In genomic region chr6:4601297-4601931, GRCm38 (mm10) we compare ENCODE assay signal across 8 mouse cellular contexts. TPM values are rescaled to one million over a fixed set of nuclear protein-coding genes. Genes with fewer than 3 reads are reported as not detected.
DNase-seq lines count a peak whose midpoint lies in the region; ATAC-seq and TF ChIP-seq lines count a peak whose summit lies in the region.

No protein-coding gene starts in this region.

- H3K9me3 ChIP-seq in intestine, postnatal 0 days (ENCODE audit: control insufficient read depth) = no peaks in the 10 kb centered on the region
- no peaks in the 10 kb centered on the region for H3K9me3 ChIP-seq in liver, embryonic 14.5 days (ENCODE audit: control insufficient read depth, low read length)
- no peaks in the 10 kb centered on the region for H3K9me3 ChIP-seq in neural tube, embryonic 14.5 days (ENCODE audit: control insufficient read depth, low read length)

- no peaks in the 10 kb centered on the region for H3K36me3 ChIP-seq in C2C12 (ENCODE audit: control insufficient read depth, insufficient read depth)
- no peaks in the 10 kb centered on the region for H3K36me3 ChIP-seq in intestine, postnatal 0 days (ENCODE audit: control insufficient read depth, insufficient read depth)
- no peaks in the 10 kb centered on the region for H3K36me3 ChIP-seq in liver, embryonic 14.5 days (replicated peaks; ENCODE audit: control insufficient read depth, insufficient read depth, low read depth)
- no peaks in the 10 kb centered on the region for H3K36me3 ChIP-seq in neural tube, embryonic 14.5 days (ENCODE audit: control insufficient read depth, insufficient read depth, low read length)

- peak; percentile 33; the same call in 1 of the 2 replicates for ATAC-seq in common myeloid progenitor, adult 5-6 weeks (replicated peaks; ENCODE audit: low read depth, poor library complexity, severe bottlenecking)
- peak; percentile 53 for ATAC-seq in intestine, postnatal 0 days
- peak; percentile 70 for ATAC-seq in liver, embryonic 14.5 days (ENCODE audit: insufficient read depth)
- ATAC-seq in neural tube, embryonic 14.5 days (ENCODE audit: low read depth) = peak; percentile 60

- H3K4me2 ChIP-seq in intestine, postnatal 0 days (replicated peaks; ENCODE audit: low read depth) = peak overlapping the region; percentile 84
- peak overlapping the region; percentile 65 for H3K4me2 ChIP-seq in liver, embryonic 14.5 days (ENCODE audit: low read depth)
- peak overlapping the region; percentile 91 for H3K4me2 ChIP-seq in neural tube, embryonic 14.5 days (ENCODE audit: low read depth, low read length)

- 0 out of 2 replicates have a peak, but pooled peaks cover 6% of the 10 kb centered on the region for H3K4me1 ChIP-seq in intestine, postnatal 0 days (replicated peaks; ENCODE audit: control insufficient read depth, insufficient read depth, low read length)
- peaks cover 2 to 7% of the 10 kb centered on the region in 2 experiments; a peak in 2 of 4 replicates for H3K4me1 ChIP-seq in liver, embryonic 14.5 days (replicated peaks; ENCODE audit: control insufficient read depth in 2 of 2, insufficient read depth in 2 of 2, low read length in 1 of 2)
- peaks cover 4% of the 10 kb centered on the region; the same call in 1 of the 2 replicates for H3K4me1 ChIP-seq in neural tube, embryonic 14.5 days (ENCODE audit: control insufficient read depth, insufficient read depth, low read length)

- peak overlapping the region; percentile 95 for H3K27ac ChIP-seq in intestine, postnatal 0 days (ENCODE audit: low read depth, low read length)
- peak overlapping the region; percentile 44 for H3K27ac ChIP-seq in liver, embryonic 14.5 days
- H3K27ac ChIP-seq in neural tube, embryonic 14.5 days (ENCODE audit: low read depth, low read length) = peak overlapping the region; percentile 96

- DNase-seq in R1 (ENCODE audit: low read depth, low spot score) = peak; percentile 67
- DNase-seq in heart, adult 11 months = peak; percentile 95
- DNase-seq in liver, embryonic 14.5 days (ENCODE audit: low read depth in 3 of 3, low spot score in 3 of 3) = no peak
- peak; percentile 12 for DNase-seq in urinary bladder, postnatal 14 days (ENCODE audit: low spot score)

- no peak for TF ChIP-seq CTCF in C2C12 (IDR thresholded peaks at IDR 0.05; ENCODE audit: control insufficient read depth, insufficient read depth, insufficient read length)
- no peak for TF ChIP-seq CTCF in intestine, postnatal 0 days (IDR thresholded peaks at IDR 0.05; ENCODE audit: low read depth)
- TF ChIP-seq CTCF in liver, embryonic 14.5 days (IDR thresholded peaks at IDR 0.05; ENCODE audit: low read depth) = no peak

- H3K9ac ChIP-seq in intestine, postnatal 0 days (ENCODE audit: low read depth, low read length) = peak overlapping the region; percentile 99
- peak overlapping the region; percentile 92 for H3K9ac ChIP-seq in liver, embryonic 14.5 days (replicated peaks)
- peak overlapping the region; percentile 96 for H3K9ac ChIP-seq in neural tube, embryonic 14.5 days (replicated peaks; ENCODE audit: low read depth, low read length)

- WGBS in intestine, postnatal 0 days = 5% methylated on average over 46 of the region's 58 CpGs
- 4% methylated on average over 56 of the region's 58 CpGs for WGBS in liver, embryonic 14.5 days (ENCODE audit: insufficient replicate concordance)
- 11% methylated on average over 24 of the region's 58 CpGs for WGBS in neural tube, embryonic 14.5 days

- H3K79me3 ChIP-seq in C2C12 (ENCODE audit: low read depth) = no peaks in the 10 kb centered on the region

- TF ChIP-seq EP300 in liver, embryonic 14.5 days (IDR thresholded peaks at IDR 0.05; ENCODE audit: low read depth) = no peak

- peaks cover 14% of the 10 kb centered on the region for H3K79me2 ChIP-seq in C2C12 (ENCODE audit: control insufficient read depth, insufficient read depth)

- peak overlapping the region; percentile 57 for H3K4me3 ChIP-seq in C2C12 (ENCODE audit: insufficient read depth, poor library complexity, severe bottlenecking)
- peak overlapping the region; percentile 84 for H3K4me3 ChIP-seq in intestine, postnatal 0 days (ENCODE audit: low read depth, low read length)
- peak overlapping the region; percentile 82 for H3K4me3 ChIP-seq in liver, embryonic 14.5 days (ENCODE audit: insufficient read depth in 1 of 2, low read depth in 2 of 2, low read length in 2 of 2)
- peak overlapping the region; percentile 72 for H3K4me3 ChIP-seq in neural tube, embryonic 14.5 days (ENCODE audit: low read depth, low read length)

- H3K27me3 ChIP-seq in C2C12 (ENCODE audit: control insufficient read depth, insufficient read depth, insufficient read length) = no peaks in the 10 kb centered on the region
- H3K27me3 ChIP-seq in intestine, postnatal 0 days (replicated peaks; ENCODE audit: control insufficient read depth, insufficient read depth, low read length) = no peaks in the 10 kb centered on the region
- H3K27me3 ChIP-seq in liver, embryonic 14.5 days (ENCODE audit: control insufficient read depth, insufficient read depth, low read length) = no peaks in the 10 kb centered on the region
- no peaks in the 10 kb centered on the region for H3K27me3 ChIP-seq in neural tube, embryonic 14.5 days (ENCODE audit: control insufficient read depth, insufficient read depth, low read length)

- H3ac ChIP-seq in C2C12 (ENCODE audit: control insufficient read depth, insufficient read length, low read depth) = peak overlapping the region; percentile 98

TF ChIP-seq in C2C12, 6 proteins besides CTCF, POLR2A, EP300 and RAD21:
- TF ChIP-seq CEBPB (IDR thresholded peaks at IDR 0.05; ENCODE audit: low read depth) (no peak), USF1 (IDR thresholded peaks at IDR 0.05; ENCODE audit: low read depth) (no peak), FOSL1 (IDR thresholded peaks at IDR 0.05; ENCODE audit: insufficient read depth, low read length, poor library complexity, severe bottlenecking) (no peak), MAX (IDR thresholded peaks at IDR 0.05) (no peak), MYOG (IDR thresholded peaks at IDR 0.05; ENCODE audit: control insufficient read depth, extremely low read depth, insufficient read length) (no peak), MYOD1 (IDR thresholded peaks at IDR 0.05; ENCODE audit: control insufficient read depth, insufficient read length, low read depth) (no peak)
TF ChIP-seq in C2C12: peak in this region for 0.

RNA-seq across cellular contexts. Expression of gene Casd1, which starts 0.8 kb away (rescaled TPM):
- polyA plus RNA-seq in C2C12 (2012; fragmentation: generic; extraction: Trizol) = 4.9 TPM
- total RNA-seq in common myeloid progenitor, adult 5-6 weeks (2017) = 68.8 and 125 TPM in 2 replicates
- 12.0 and 12.1 TPM in 2 replicates for polyA plus RNA-seq in intestine, postnatal 0 days (2015; fragmentation: Nextera tagmentation; extraction: Ambion mirVana)
- 6.6 and 7.7 TPM in 2 replicates for polyA plus RNA-seq in liver, embryonic 14.5 days (2012; rRNA removed)
- polyA plus RNA-seq in liver, embryonic 14.5 days (2014; fragmentation: Nextera tagmentation; extraction: Ambion mirVana) = 7.5 and 8.0 TPM in 2 replicates
- 56.7 and 58.6 TPM in 2 replicates for polyA plus RNA-seq in neural tube, embryonic 14.5 days (2014; fragmentation: Nextera tagmentation; extraction: Ambion mirVana)

Comparison
In these comparisons a context has a peak if more than half of its experiments do, and no peak if none do; other contexts are left out.
1. DNase-seq: peak in R1 (single experiment), heart, adult 11 months (single experiment) and urinary bladder, postnatal 14 days (single experiment); none in liver, embryonic 14.5 days (0 of 3).
2. H3K27ac ChIP-seq: peak in every context shown above with its lines; median percentile 96 in neural tube, embryonic 14.5 days; 95 in intestine, postnatal 0 days; 44 in liver, embryonic 14.5 days.
3. Peak in every context shown above with its lines, with median percentiles within 50 percentile points of each other: H3K4me3 ChIP-seq, ATAC-seq, H3K4me2 ChIP-seq and H3K9ac ChIP-seq.